Comparison of ENCODE assay signal across 15 mouse cellular contexts in the genomic region with DNA sequence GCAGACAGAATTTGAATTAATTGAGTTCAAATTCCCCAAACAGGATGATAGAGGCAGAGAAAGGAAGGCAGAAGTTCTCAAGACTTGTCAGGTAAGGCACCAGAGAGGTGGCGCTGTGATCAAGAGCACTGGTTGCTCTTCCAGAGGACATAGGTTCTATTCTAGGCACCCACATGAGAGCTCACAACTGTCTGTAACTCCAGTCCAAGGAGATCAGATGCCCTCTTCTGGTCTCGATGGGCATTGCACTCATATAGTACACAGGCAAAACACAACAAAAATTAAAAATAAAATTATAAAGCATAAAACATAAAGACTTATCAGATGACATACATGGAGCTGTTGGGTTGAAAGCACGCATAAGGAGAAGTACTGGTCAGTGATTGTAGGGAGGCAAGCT. TPM values are rescaled to one million over a fixed set of nuclear protein-coding genes. Genes with fewer than 3 reads are reported as not detected.
A peak's percentile ranks its signal among the peaks of the same experiment; 100 is the strongest.
DNase-seq lines count a peak whose midpoint lies in the region; TF ChIP-seq lines count a peak whose summit lies in the region.
"Had no signal": no experiment of that assay in that cellular context is flagged by ENCODE, and none has a peak within 500 bp of the region (broad histone marks: within the 10 kb centered on the region; RNA-seq: fewer than 3 reads in every experiment).

No protein-coding gene starts in this region.

- peak; percentile 54 for TF ChIP-seq CTCF in layer of hippocampus, adult 2 months (conservative IDR thresholded peaks at IDR 0.05)

- no peak overlapping the region for H3K4me3 ChIP-seq in layer of hippocampus, adult 2 months
- H3K4me3 ChIP-seq: limb, embryonic 13.5 days; lung, embryonic 15.5 days; myocyte had no signal

- no peak overlapping the region for H3K27ac ChIP-seq in layer of hippocampus, adult 2 months
- H3K27ac ChIP-seq: limb, embryonic 13.5 days; lung, embryonic 15.5 days had no signal

- no peak for DNase-seq in layer of hippocampus, adult 2 months (ENCODE audit: low spot score in 2 of 2)
- DNase-seq in layer of hippocampus, postnatal 36 days = no peak
- peak; percentile 5 for DNase-seq in thymus, postnatal 25 days
- DNase-seq in thymus, postnatal 36 days = no peak
- peak; percentile 20 for DNase-seq in NIH3T3 (ENCODE audit: low read depth)
- DNase-seq in layer of hippocampus, adult 18-20 months (ENCODE audit: low spot score in 2 of 2) = no peak
- DNase-seq in cerebellum, postnatal 10 days = no peak
- DNase-seq: adrenal gland, adult 2 months; cerebellum, adult 8-10 months; right cerebral cortex, postnatal 14 days had no signal

RNA-seq across cellular contexts. Expression of a gene that starts 8.4 kb away (rescaled TPM):
- 1 to 10 TPM; 7.5 to 7.8 TPM for total RNA-seq in layer of hippocampus, adult 2 months (2021)
- 1 to 10 TPM; 7.6 to 8.1 TPM for total RNA-seq in layer of hippocampus, postnatal 36 days (2021)
- 10 to 100 TPM in 1 of 2 experiments, 1 to 10 TPM in 1; 8.9 to 13.0 TPM for total RNA-seq in layer of hippocampus, adult 18-20 months (2021)
- total RNA-seq: G1E; megakaryocyte-erythroid progenitor cell, adult 5-6 weeks had no signal

RNA-seq across cellular contexts. Expression of a gene that starts 43.2 kb away (rescaled TPM):
- total RNA-seq in layer of hippocampus, adult 2 months (2021) = 10 to 100 TPM; 21.8 to 24.5 TPM
- total RNA-seq in layer of hippocampus, postnatal 36 days (2021) = 10 to 100 TPM; 25.6 to 31.2 TPM
- 10 to 100 TPM; 27.0 to 28.6 TPM for total RNA-seq in layer of hippocampus, adult 18-20 months (2021)

RNA-seq across cellular contexts. Expression of a gene that starts 56.1 kb away (rescaled TPM):
- 1 to 10 TPM; 2.7 to 3.8 TPM for total RNA-seq in layer of hippocampus, adult 2 months (2021)
- 1 to 10 TPM; 2.2 to 3.9 TPM for total RNA-seq in layer of hippocampus, postnatal 36 days (2021)
- total RNA-seq in layer of hippocampus, adult 18-20 months (2021) = 1 to 10 TPM; 3.9 to 4.2 TPM

Comparison
In these comparisons a context has a peak if more than half of its experiments do, and no peak if none do; other contexts are left out.
1. DNase-seq: peak in thymus, postnatal 25 days (single experiment) and NIH3T3 (single experiment); none in layer of hippocampus, adult 2 months (0 of 2), layer of hippocampus, postnatal 36 days (0 of 2), thymus, postnatal 36 days (0 of 2), layer of hippocampus, adult 18-20 months (0 of 2) and cerebellum, postnatal 10 days (0 of 2).